In genomic region chr3:108311688-108312087, GRCm38 (mm10) we compare ENCODE assay signal across 28 mouse cellular contexts. TPM values are rescaled to one million over a fixed set of nuclear protein-coding genes. Genes with fewer than 3 reads are reported as not detected.
DNase-seq lines count a peak whose midpoint lies in the region; ATAC-seq and TF ChIP-seq lines count a peak whose summit lies in the region.
"Had no signal": no experiment of that assay in that cellular context is flagged by ENCODE, and none has a peak within 500 bp of the region (broad histone marks: within the 10 kb centered on the region; RNA-seq: fewer than 3 reads in every experiment).

No protein-coding gene starts in this region.

- no peak overlapping the region for H3K4me2 ChIP-seq in lung, embryonic 16.5 days (ENCODE audit: low read depth, low read length)
- H3K4me2 ChIP-seq: embryonic facial prominence, embryonic 15.5 days; hindbrain, embryonic 12.5 days had no signal

- peak; percentile 23 for DNase-seq in adrenal gland, adult 2 months
- DNase-seq in adrenal gland, postnatal 25 days = no peak
- DNase-seq in gastrocnemius, adult 2 months = no peak
- DNase-seq in gastrocnemius, postnatal 10 days = no peak
- peak; percentile 49 to 58 for DNase-seq in heart, postnatal 10 days
- no peak for DNase-seq in heart, postnatal 25 days (ENCODE audit: low spot score)
- no peak for DNase-seq in lung, adult 18-20 months
- DNase-seq: B cell, adult 2 months; cerebellum, adult 11 months; cerebellum, adult 8-10 months; cerebellum, postnatal 14 days; embryo, embryonic 11 days; gastrocnemius, postnatal 25 days; heart, postnatal 36 days had no signal

- WGBS in lung, embryonic 16.5 days = 32% methylated on average over 4 of the region's 4 CpGs

- ATAC-seq in lung, embryonic 16.5 days (ENCODE audit: low read depth) = peak; percentile 34; the same call in 1 of the 2 replicates
- ATAC-seq: CD4-positive, CD25-positive, alpha-beta regulatory T cell, adult 4 months; forebrain, embryonic 14.5 days; hindbrain, embryonic 16.5 days; inflammation-experienced regulatory T-cells, adult 6 months; intestine, postnatal 0 days had no signal

- no peak overlapping the region for H3K9ac ChIP-seq in lung, embryonic 16.5 days (ENCODE audit: low read length)
- H3K9ac ChIP-seq: embryonic facial prominence, embryonic 15.5 days; hindbrain, embryonic 12.5 days had no signal

- H3K27ac ChIP-seq in gastrocnemius, adult 2 months = peak overlapping the region; percentile 74; the same call in 1 of the 2 replicates
- H3K27ac ChIP-seq in lung, embryonic 16.5 days (ENCODE audit: low read length) = no peak overlapping the region
- H3K27ac ChIP-seq: embryonic facial prominence, embryonic 15.5 days; forebrain, embryonic 10.5 days; heart, embryonic 10.5 days; hindbrain, embryonic 12.5 days had no signal

- TF ChIP-seq CTCF in gastrocnemius, adult 2 months (IDR thresholded peaks at IDR 0.05) = no peak

- H3K9me3 ChIP-seq in lung, embryonic 16.5 days (ENCODE audit: control insufficient read depth, low read length) = no peaks in the 10 kb centered on the region
- H3K9me3 ChIP-seq: embryonic facial prominence, embryonic 15.5 days; forebrain, embryonic 10.5 days; G1E; heart, embryonic 10.5 days; hindbrain, embryonic 12.5 days had no signal

- no peak overlapping the region for H3K4me3 ChIP-seq in gastrocnemius, adult 2 months
- H3K4me3 ChIP-seq in lung, embryonic 16.5 days (ENCODE audit: low read length) = no peak overlapping the region
- H3K4me3 ChIP-seq: embryonic facial prominence, embryonic 15.5 days; erythroblast, embryonic 14.5 days; forebrain, embryonic 10.5 days; heart, embryonic 10.5 days; hindbrain, embryonic 12.5 days had no signal

- H3K4me1 ChIP-seq in lung, embryonic 16.5 days (replicated peaks; ENCODE audit: control insufficient read depth, insufficient read depth, low read length) = peaks cover 9% of the 10 kb centered on the region
- H3K4me1 ChIP-seq: forebrain, embryonic 10.5 days had no signal

- H3K27me3 ChIP-seq in lung, embryonic 16.5 days (ENCODE audit: control insufficient read depth, insufficient read depth, low read depth, low read length) = no peaks in the 10 kb centered on the region
- H3K27me3 ChIP-seq: embryonic facial prominence, embryonic 15.5 days; hindbrain, embryonic 12.5 days had no signal

- intact Hi-C loops in gastrocnemius, adult 2 months (cut with DNase I) = loop anchor here (2.0 kb wide), 1 partner anchor 15 kb away; no protein-coding TSS in a partner anchor
- intact Hi-C loops in heart, postnatal 10 days (cut with DNase I) = loop anchor here (5.0 kb wide), 1 partner anchor 51 kb away; the partner anchor contains the start of gene Mybphl
- intact Hi-C loops in heart, postnatal 25 days (cut with DNase I) = no loop called here

- peaks cover 2% of the 10 kb centered on the region; the same call in 1 of the 2 replicates for H3K36me3 ChIP-seq in lung, embryonic 16.5 days (ENCODE audit: control insufficient read depth, insufficient read depth, low read length)
- H3K36me3 ChIP-seq: embryonic facial prominence, embryonic 15.5 days; G1E had no signal

RNA-seq across cellular contexts. Expression of gene Sort1, which starts 27.8 kb away (rescaled TPM):
- 10 to 100 TPM; 37.9 to 57.3 TPM for total RNA-seq in adrenal gland, adult 2 months (2021)
- polyA plus RNA-seq in adrenal gland, adult 2 months (2012; rRNA removed) = 19.7 and 27.8 TPM in 2 replicates
- 27.7 and 28.6 TPM in 2 replicates for total RNA-seq in adrenal gland, postnatal 25 days (2021)
- 10 to 100 TPM; 28.4 to 56.4 TPM for total RNA-seq in gastrocnemius, adult 2 months (2021)
- 10 to 100 TPM; 57.0 to 59.6 TPM for total RNA-seq in gastrocnemius, postnatal 10 days (2021)
- 10 to 100 TPM; 24.3 to 26.9 TPM for total RNA-seq in heart, postnatal 10 days (2021)
- total RNA-seq in heart, postnatal 25 days (2021) = 10 to 100 TPM; 17.1 to 18.9 TPM
- 13.7 and 14.3 TPM in 2 replicates for polyA plus RNA-seq in lung, embryonic 16.5 days (2015; fragmentation: Nextera tagmentation; extraction: Ambion mirVana)
- polyA plus RNA-seq: inflammation-experienced regulatory T-cells, adult 6 months had no signal

RNA-seq across cellular contexts. Expression of gene Mybphl, which starts 53.0 kb away (rescaled TPM):
- total RNA-seq in adrenal gland, adult 2 months (2021) = not detected
- not detected in 2 replicates for polyA plus RNA-seq in adrenal gland, adult 2 months (2012; rRNA removed)
- not detected in 2 replicates for total RNA-seq in adrenal gland, postnatal 25 days (2021)
- not detected for total RNA-seq in gastrocnemius, adult 2 months (2021)
- total RNA-seq in gastrocnemius, postnatal 10 days (2021) = not detected
- 10 to 100 TPM; 18.1 to 41.9 TPM for total RNA-seq in heart, postnatal 10 days (2021)
- 10 to 100 TPM; 58.9 to 60.3 TPM for total RNA-seq in heart, postnatal 25 days (2021)
- 6.1 and 9.9 TPM in 2 replicates for polyA plus RNA-seq in lung, embryonic 16.5 days (2015; fragmentation: Nextera tagmentation; extraction: Ambion mirVana)
- total RNA-seq: common myeloid progenitor, adult 5-6 weeks; G1E; gastrocnemius, postnatal 25 days; granulocyte monocyte progenitor cell, adult 5-6 weeks had no signal
- polyA plus RNA-seq: CD4-positive, CD25-positive, alpha-beta regulatory T cell, adult 4 months; erythroblast, embryonic 14.5 days; forebrain, embryonic 10.5 days; forebrain, embryonic 14.5 days; G1E; hindbrain, embryonic 12.5 days; inflammation-experienced regulatory T-cells, adult 6 months; intestine, postnatal 0 days had no signal

RNA-seq across cellular contexts. Expression of gene Psma5, which starts 55.0 kb away (rescaled TPM):
- total RNA-seq in adrenal gland, adult 2 months (2021) = 10 to 100 TPM; 74.4 to 87.2 TPM
- 13.3 and 13.4 TPM in 2 replicates for polyA plus RNA-seq in adrenal gland, adult 2 months (2012; rRNA removed)
- 74.3 and 95.5 TPM in 2 replicates for total RNA-seq in adrenal gland, postnatal 25 days (2021)
- total RNA-seq in gastrocnemius, adult 2 months (2021) = 10 to 100 TPM; 51.8 to 55.7 TPM
- total RNA-seq in gastrocnemius, postnatal 10 days (2021) = 10 to 100 TPM; 94.7 to 96.4 TPM
- 10 to 100 TPM; 78.2 to 80.3 TPM for total RNA-seq in heart, postnatal 10 days (2021)
- 10 to 100 TPM; 52.5 to 53.8 TPM for total RNA-seq in heart, postnatal 25 days (2021)
- 254 and 275 TPM in 2 replicates for polyA plus RNA-seq in lung, embryonic 16.5 days (2015; fragmentation: Nextera tagmentation; extraction: Ambion mirVana)

Comparison
In these comparisons a context has a peak if more than half of its experiments do, and no peak if none do; other contexts are left out.
1. DNase-seq: peak in adrenal gland, adult 2 months (single experiment) and heart, postnatal 10 days (2 of 2); none in adrenal gland, postnatal 25 days (single experiment), gastrocnemius, adult 2 months (single experiment), gastrocnemius, postnatal 10 days (single experiment), heart, postnatal 25 days (single experiment) and lung, adult 18-20 months (0 of 2).
2. RNA of gene Mybphl, which starts 53.0 kb away (total RNA-seq): 58.9 to 60.3 TPM in heart, postnatal 25 days and 18.1 to 41.9 TPM in heart, postnatal 10 days; not detected in gastrocnemius, postnatal 10 days, not detected in gastrocnemius, adult 2 months, not detected in adrenal gland, adult 2 months and not detected in adrenal gland, postnatal 25 days; every median in the first group is over 10 times any median in the second.